Mouse (Mus musculus) subcutaneous adipose tissue, adult 2 months (tissue): Measurements from ENCODE around the gene Il27. TPM values are rescaled to one million over a fixed set of nuclear protein-coding genes. Genes with fewer than 3 reads are reported as not detected.

Source experiments
- polyA plus RNA-seq: library from polyadenylated mRNA; depleted of rRNA; stranded (reverse); fragments of >200 nt; gene quantifications from 2 replicates; pipeline ENCODE4 v1.2.3, GENCODE M21; 2012; ENCODE audit warnings: low replicate concordance; rRNA removed

Il27 gene
- polyA plus RNA-seq = 0.27 and 0.28 TPM in 2 replicates

GRCm38 (mm10) chr7:126594862-126595561, at the start of gene Il27:
TSS of gene Il27 (minus strand) at chr7:126594941.

GRCm38 (mm10) chr7:126630824-126631518, 36.2 kb upstream of the Il27 start, which contains the start of gene Nupr1:
TSS of gene Nupr1 (minus strand) at chr7:126630861.

GRCm38 (mm10) chr7:126585717-126586116, 9.0 kb downstream of the Il27 start, which contains the start of gene Cln3:
TSS of gene Cln3 (minus strand) at chr7:126585817.

DNA sequence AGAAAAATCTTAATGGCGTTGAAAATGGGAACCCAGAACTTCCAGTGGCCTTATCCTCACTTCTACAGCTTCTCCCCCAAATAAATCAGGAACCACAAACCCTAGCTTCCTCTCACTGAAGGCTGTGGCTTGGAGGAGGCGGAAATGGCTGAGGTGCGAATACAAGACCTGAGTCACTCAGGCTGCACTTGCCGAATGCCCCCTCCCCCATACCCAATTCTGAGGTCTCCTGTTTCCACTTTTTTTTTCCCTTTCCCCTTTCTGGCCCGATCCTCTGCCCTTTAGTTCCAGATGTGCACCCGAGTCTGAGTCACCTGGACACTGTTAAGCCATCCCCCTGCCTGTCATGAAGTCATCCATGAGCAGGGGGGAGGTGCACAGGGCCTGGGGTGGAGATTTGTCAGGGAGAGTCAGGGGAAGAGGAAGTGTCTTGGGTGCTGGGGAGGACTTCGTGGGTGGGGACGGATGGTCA, 10.2 kb downstream of the Il27 start, which contains the start of gene Apobr:
Gene Apobr, plus strand, starts transcription at position 437 of the 472 bp plus-strand sequence.

DNA sequence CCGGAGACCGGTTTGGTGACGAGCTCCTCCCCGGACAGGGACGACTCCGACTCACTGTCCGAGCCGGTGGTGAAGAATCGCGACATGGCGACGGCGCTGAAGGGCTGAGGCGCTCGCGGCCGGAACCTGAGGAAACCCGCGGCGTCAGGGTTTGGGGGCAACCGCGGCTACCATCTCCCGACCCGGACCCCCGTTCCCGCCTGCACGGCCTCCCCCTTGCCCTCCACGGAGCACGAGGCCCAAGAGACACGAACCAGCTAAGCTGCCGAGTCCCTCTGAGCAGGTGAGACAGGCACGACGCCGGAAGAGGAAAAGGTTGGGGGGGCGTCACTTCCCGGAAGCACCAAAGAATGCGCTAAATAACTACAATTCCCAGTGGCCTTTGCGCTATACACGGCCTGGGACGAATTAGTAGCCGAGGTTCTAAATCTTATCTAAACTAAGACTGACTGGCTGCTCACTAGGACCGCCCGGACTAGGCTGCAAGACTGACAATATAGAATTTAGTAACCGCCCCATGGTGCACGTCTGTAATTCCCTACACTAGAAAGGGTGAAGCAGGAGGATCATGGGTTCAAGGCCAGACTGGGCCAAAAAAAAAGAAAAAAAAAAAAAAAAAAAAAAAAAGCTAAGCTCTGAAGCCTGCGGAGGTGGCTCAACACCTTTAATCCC, 28.5 kb downstream of the Il27 start, which contains the start of gene Eif3c:
Gene Eif3c, minus strand, starts transcription at position 318 of the 672 bp plus-strand sequence.

Other genes with a start within 250 kb of the Il27 start
- gene Lat, start 225.4 kb downstream of the Il27 start, polyA plus RNA-seq = 2.7 and 3.0 TPM in 2 replicates
- 152 and 215 TPM in 2 replicates for gene Spns1, start 217.5 kb downstream of the Il27 start, polyA plus RNA-seq
- gene Nfatc2ip, start 198.2 kb downstream of the Il27 start, polyA plus RNA-seq = 4.8 and 9.1 TPM in 2 replicates
- 0.46 and 1.2 TPM in 2 replicates for gene Cd19, start 180.1 kb downstream of the Il27 start, polyA plus RNA-seq
- gene Rabep2, start 166.2 kb downstream of the Il27 start, polyA plus RNA-seq = 24.8 and 29.5 TPM in 2 replicates
- gene Atp2a1, start 131.8 kb downstream of the Il27 start, polyA plus RNA-seq = 0.07 and 0.54 TPM in 2 replicates
- 51.5 and 81.0 TPM in 2 replicates for gene Sh2b1, start 119.5 kb downstream of the Il27 start, polyA plus RNA-seq
- 126 and 142 TPM in 2 replicates for gene Tufm, start 107.6 kb downstream of the Il27 start, polyA plus RNA-seq
- gene Atxn2l, start 91.5 kb downstream of the Il27 start, polyA plus RNA-seq = 95.1 and 150 TPM in 2 replicates
- 113 and 137 TPM in 2 replicates for gene Eif3c, start 28.5 kb downstream of the Il27 start, polyA plus RNA-seq
- gene Apobr, start 10.0 kb downstream of the Il27 start, polyA plus RNA-seq = 15.7 and 20.1 TPM in 2 replicates
- 62.6 and 86.0 TPM in 2 replicates for gene Cln3, start 9.1 kb downstream of the Il27 start, polyA plus RNA-seq
- gene Nupr1, start 35.9 kb upstream of the Il27 start, polyA plus RNA-seq = 50.9 and 128 TPM in 2 replicates
- gene Sgf29, start 54.4 kb upstream of the Il27 start, polyA plus RNA-seq = 42.4 and 47.9 TPM in 2 replicates
- 134 and 428 TPM in 2 replicates for gene Sult1a1, start 81.5 kb upstream of the Il27 start, polyA plus RNA-seq
- gene Bola2, start 100.5 kb upstream of the Il27 start, polyA plus RNA-seq = 46.0 and 59.1 TPM in 2 replicates
- gene Slx1b, start 100.8 kb upstream of the Il27 start, polyA plus RNA-seq = 25.3 and 25.7 TPM in 2 replicates
- gene Coro1a, start 112.8 kb upstream of the Il27 start, polyA plus RNA-seq = 53.1 and 109 TPM in 2 replicates
- 300 and 302 TPM in 2 replicates for gene Mapk3, start 164.7 kb upstream of the Il27 start, polyA plus RNA-seq
- gene Gdpd3, start 171.4 kb upstream of the Il27 start, polyA plus RNA-seq = 87.6 and 213 TPM in 2 replicates
- 325 and 329 TPM in 2 replicates for gene Ypel3, start 182.0 kb upstream of the Il27 start, polyA plus RNA-seq
- 3.3 and 4.2 TPM in 2 replicates for gene Tbx6, start 186.5 kb upstream of the Il27 start, polyA plus RNA-seq
- gene Ppp4c, start 197.6 kb upstream of the Il27 start, polyA plus RNA-seq = 140 and 221 TPM in 2 replicates
- gene Fam57b, start 202.7 kb upstream of the Il27 start, polyA plus RNA-seq = 18.0 and 75.6 TPM in 2 replicates
- gene 4930451I11Rik, start 236.7 kb upstream of the Il27 start, polyA plus RNA-seq = not detected in 2 replicates